Mouse (Mus musculus) embryonic fibroblast, embryonic 13.5 days (primary cell): Measurements from ENCODE around the gene Llgl2.

Experiments used
- CTCF ChIP-seq: IDR thresholded peaks from 2 replicates; pipeline ENCODE4 v1.5.1; 2011; ENCODE audit warnings: mild to moderate bottlenecking, control low read depth, low read length, moderate library complexity, borderline replicate concordance; ENCODE audit not compliant: insufficient read depth
- POLR2A ChIP-seq: IDR thresholded peaks from 2 replicates; pipeline ENCODE4 v1.6.1; 2011; ENCODE audit warnings: low read depth, mild to moderate bottlenecking, control low read depth, low read length, moderate library complexity

DNA sequence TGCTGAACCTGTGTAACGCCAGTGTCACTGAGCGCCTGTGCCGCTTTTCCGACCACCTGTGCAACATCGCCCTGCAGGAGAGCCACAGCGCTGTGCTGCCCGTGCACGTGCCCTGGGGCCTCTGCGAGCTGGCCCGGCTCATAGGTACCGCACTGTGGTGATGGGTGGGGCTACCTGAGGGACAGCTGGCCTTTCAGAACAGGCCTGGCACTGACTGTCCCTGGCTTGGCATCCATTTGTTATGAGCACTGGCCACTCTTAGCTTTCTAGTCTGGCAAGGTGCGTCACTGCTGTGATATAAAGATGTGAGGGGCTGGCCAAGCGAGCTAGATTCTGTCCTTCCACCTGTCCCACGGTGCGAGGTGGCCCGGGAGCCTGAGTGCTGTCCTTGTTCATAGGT is 31.9 kb upstream of the Llgl2 start:
- TF ChIP-seq POLR2A (no peak), CTCF (no peak)
